Mouse (Mus musculus): ENCODE measurements around the gene Gabra4.

GRCm38 (mm10) chr5:71648108-71648507, 10.0 kb downstream of the Gabra4 start:
- TF ChIP-seq CTCF (IDR thresholded peaks at IDR 0.05; ENCODE audit: low read depth, low read length) = no peak
- TF ChIP-seq POLR2A (IDR thresholded peaks at IDR 0.05; ENCODE audit: borderline replicate concordance, low read depth, low read length) = no peak

Measured in bone marrow macrophage, adult 2 months (primary cell).